Mouse (Mus musculus) midbrain, embryonic 12.5 days (tissue): Measurements from ENCODE around the gene Sgpl1. TPM values are rescaled to one million over a fixed set of nuclear protein-coding genes. Genes with fewer than 3 reads are reported as not detected.

ENCODE experiments used
- ATAC-seq: fragments of 200-750 bp; cut with Nextera tagmentation; 2 replicates; pipeline ENCODE4 v1.8.0; 2017; ENCODE audit warnings: low read depth, moderate TSS enrichment, moderate library complexity; ENCODE audit not compliant: low FRiP score
- H3K27ac ChIP-seq: fragments of 300-500 bp; sonication (generic); replicated peaks from 2 replicates; pipeline ENCODE4 v1.5.1; 2016; ENCODE audit warnings: mild to moderate bottlenecking
- H3K27me3 ChIP-seq: fragments of 300-500 bp; sonication (generic); 2 replicates; pipeline ENCODE4 v1.6.1; 2016; ENCODE audit warnings: mild to moderate bottlenecking
- H3K36me3 ChIP-seq: fragments of 300-500 bp; sonication (generic); 2 replicates; pipeline ENCODE4 v1.6.1; 2016
- H3K4me1 ChIP-seq: fragments of 300-500 bp; sonication (generic); 2 replicates; pipeline ENCODE4 v1.6.1; 2016
- H3K4me2 ChIP-seq: fragments of 300-500 bp; sonication (generic); replicated peaks from 2 replicates; pipeline ENCODE4 v1.6.1; 2016; ENCODE audit warnings: mild to moderate bottlenecking, moderate library complexity
- H3K4me3 ChIP-seq: fragments of 300-500 bp; sonication (generic); 2 replicates; pipeline ENCODE4 v1.5.1; 2016; ENCODE audit warnings: mild to moderate bottlenecking
- H3K9ac ChIP-seq: fragments of 300-500 bp; sonication (generic); replicated peaks from 2 replicates; pipeline ENCODE4 v1.6.1; 2016; ENCODE audit warnings: mild to moderate bottlenecking, moderate library complexity
- H3K9me3 ChIP-seq: fragments of 300-500 bp; sonication (generic); 2 replicates; pipeline ENCODE4 v1.6.1; 2016; ENCODE audit warnings: mild to moderate bottlenecking
- WGBS: fragments of 180-500 bp; shearing (Covaris S2); methylation state at CpG from one replicate; pipeline ENCODE4 v1.1.7; 2016; 5-methylcytosine and 5-hydroxymethylcytosine counted together
- polyA plus RNA-seq: library from polyadenylated mRNA; unstranded; fragments of >200 nt; fragmentation: Nextera tagmentation; extraction: Ambion mirVana; gene quantifications from 2 replicates; pipeline ENCODE4 v1.2.1, GENCODE M21; 2016

The Sgpl1 gene
- polyA plus RNA-seq, 1 experiment from 2014 or later = 78.1 TPM

GRCm38 (mm10) chr10:61075607-61076006 lies 71.9 kb downstream of the Sgpl1 start:
- Histone ChIP-seq H3K36me3 (no peaks in the 10 kb centered on the region), H3K27ac (no peak overlapping the region)
- WGBS = 92% methylated on average over 3 of the region's 3 CpGs

GRCm38 (mm10) chr10:61074643-61075042 lies 72.9 kb downstream of the Sgpl1 start:
- H3K4me2 ChIP-seq = no peak overlapping the region
- H3K4me1 ChIP-seq = peaks cover under 1% of the 10 kb centered on the region; the same call in 1 of the 2 replicates
- 10% methylated on average over 1 of the region's 1 CpGs for WGBS
- no peak for ATAC-seq
- no peaks in the 10 kb centered on the region for H3K9me3 ChIP-seq
- no peak overlapping the region for H3K27ac ChIP-seq
- H3K4me3 ChIP-seq = no peak overlapping the region
- H3K9ac ChIP-seq = no peak overlapping the region
- H3K27me3 ChIP-seq = peaks cover 24% of the 10 kb centered on the region
- H3K36me3 ChIP-seq = no peaks in the 10 kb centered on the region

More at GRCm38 (mm10) chr10:61075607-61076006, 71.9 kb downstream of the Sgpl1 start:
- H3K27me3 ChIP-seq = peaks cover 20% of the 10 kb centered on the region
- no peak overlapping the region for H3K4me2 ChIP-seq
- ATAC-seq = no peak
- H3K9ac ChIP-seq = no peak overlapping the region
- H3K9me3 ChIP-seq = no peaks in the 10 kb centered on the region
- H3K4me1 ChIP-seq = peaks cover 3% of the 10 kb centered on the region
- no peak overlapping the region for H3K4me3 ChIP-seq

- WGBS = 18% methylated on average over 16 of the region's 16 CpGs
- Histone ChIP-seq H3K4me3 (no peak overlapping the region), H3K27ac (no peak overlapping the region), H3K9me3 (no peaks in the 10 kb centered on the region), H3K36me3 (no peaks in the 10 kb centered on the region), H3K9ac (no peak overlapping the region), H3K4me2 (no peak overlapping the region), H3K27me3 (peaks cover 28% of the 10 kb centered on the region), H3K4me1 (peaks cover 11% of the 10 kb centered on the region)
- no peak for ATAC-seq
These were observed 75.2 kb downstream of the Sgpl1 start for GRCm38 (mm10) chr10:61072324-61072723.

- no peak for ATAC-seq
These were observed 78.3 kb downstream of the Sgpl1 start for GRCm38 (mm10) chr10:61069248-61069647.

GRCm38 (mm10) chr10:61068436-61069192 lies 78.9 kb downstream of the Sgpl1 start:
- Histone ChIP-seq H3K4me3 (no peak overlapping the region), H3K27ac (no peak overlapping the region), H3K27me3 (peaks cover 31% of the 10 kb centered on the region), H3K4me1 (peaks cover 25% of the 10 kb centered on the region), H3K4me2 (no peak overlapping the region), H3K9ac (no peak overlapping the region), H3K9me3 (no peaks in the 10 kb centered on the region), H3K36me3 (no peaks in the 10 kb centered on the region)
- ATAC-seq = 0 out of 2 replicates have a peak, but pooled peaks have one; percentile 50
- WGBS = 3% methylated on average over 8 of the region's 8 CpGs

More at GRCm38 (mm10) chr10:61069248-61069647, 78.3 kb downstream of the Sgpl1 start:
- H3K27ac ChIP-seq = no peak overlapping the region
- H3K9me3 ChIP-seq = no peaks in the 10 kb centered on the region
- H3K4me1 ChIP-seq = peaks cover 22% of the 10 kb centered on the region
- H3K36me3 ChIP-seq = no peaks in the 10 kb centered on the region
- peaks cover 30% of the 10 kb centered on the region for H3K27me3 ChIP-seq
- H3K9ac ChIP-seq = no peak overlapping the region
- 11% methylated on average over 13 of the region's 13 CpGs for WGBS
- H3K4me3 ChIP-seq = no peak overlapping the region
- no peak overlapping the region for H3K4me2 ChIP-seq

GRCm38 (mm10) chr10:61065287-61066005 lies 82.1 kb downstream of the Sgpl1 start:
- H3K27ac ChIP-seq = no peak overlapping the region
- 0 out of 2 replicates have a peak overlapping the region, but pooled peaks have one; percentile 11 for H3K4me2 ChIP-seq
- no peaks in the 10 kb centered on the region for H3K9me3 ChIP-seq
- H3K4me3 ChIP-seq = no peak overlapping the region
- no peak for ATAC-seq
- H3K4me1 ChIP-seq = peaks cover 25% of the 10 kb centered on the region
- WGBS = 56% methylated on average over 13 of the region's 13 CpGs
- no peaks in the 10 kb centered on the region for H3K36me3 ChIP-seq
- H3K27me3 ChIP-seq = peaks cover 28% of the 10 kb centered on the region
- no peak overlapping the region for H3K9ac ChIP-seq

- H3K4me3 ChIP-seq = no peak overlapping the region
- peak; percentile 59; the same call in 1 of the 2 replicates for ATAC-seq
- peaks cover 25% of the 10 kb centered on the region for H3K27me3 ChIP-seq
- no peaks in the 10 kb centered on the region for H3K9me3 ChIP-seq
- H3K36me3 ChIP-seq = no peaks in the 10 kb centered on the region
- no peak overlapping the region for H3K9ac ChIP-seq
- H3K4me1 ChIP-seq = peaks cover 24% of the 10 kb centered on the region
- no peak overlapping the region for H3K27ac ChIP-seq
- peak overlapping the region; percentile 11; the same call in 1 of the 2 replicates for H3K4me2 ChIP-seq
- 2% methylated on average over 8 of the region's 8 CpGs for WGBS
These were observed 82.9 kb downstream of the Sgpl1 start for GRCm38 (mm10) chr10:61064635-61065034.

GRCm38 (mm10) chr10:61063271-61063864 lies 84.1 kb downstream of the Sgpl1 start:
- ATAC-seq = no peak
- H3K9ac ChIP-seq = no peak overlapping the region
- H3K27me3 ChIP-seq = peaks cover 20% of the 10 kb centered on the region
- H3K4me1 ChIP-seq = peaks cover 14% of the 10 kb centered on the region
- H3K4me3 ChIP-seq = no peak overlapping the region
- H3K36me3 ChIP-seq = no peaks in the 10 kb centered on the region
- no peaks in the 10 kb centered on the region for H3K9me3 ChIP-seq
- no peak overlapping the region for H3K27ac ChIP-seq
- 61% methylated on average over 10 of the region's 10 CpGs for WGBS
- no peak overlapping the region for H3K4me2 ChIP-seq

- Histone ChIP-seq H3K36me3 (no peaks in the 10 kb centered on the region), H3K4me2 (no peak overlapping the region), H3K27me3 (peaks cover 32% of the 10 kb centered on the region), H3K4me3 (no peak overlapping the region), H3K4me1 (peaks cover 5% of the 10 kb centered on the region), H3K9ac (no peak overlapping the region), H3K9me3 (peaks cover 10% of the 10 kb centered on the region), H3K27ac (no peak overlapping the region)
- 24% methylated on average over 6 of the region's 6 CpGs for WGBS
- ATAC-seq = no peak
These were observed 87.9 kb downstream of the Sgpl1 start for GRCm38 (mm10) chr10:61059543-61060110.

- Histone ChIP-seq H3K9ac (no peak overlapping the region), H3K36me3 (no peaks in the 10 kb centered on the region), H3K4me3 (no peak overlapping the region), H3K4me1 (0 out of 2 replicates have a peak, but pooled peaks cover 3% of the 10 kb centered on the region), H3K27me3 (peaks cover 38% of the 10 kb centered on the region), H3K9me3 (peaks cover 10% of the 10 kb centered on the region), H3K4me2 (no peak overlapping the region), H3K27ac (no peak overlapping the region)
- WGBS = no CpG with 5 or more reads among the region's 1 CpGs
- ATAC-seq = no peak
These were observed 88.4 kb downstream of the Sgpl1 start for GRCm38 (mm10) chr10:61059101-61059500.

- H3K4me3 ChIP-seq = no peak overlapping the region
- H3K36me3 ChIP-seq = no peaks in the 10 kb centered on the region
- ATAC-seq = no peak
- H3K27me3 ChIP-seq = peaks cover 53% of the 10 kb centered on the region
- WGBS = 96% methylated on average over 7 of the region's 7 CpGs
- H3K9ac ChIP-seq = no peak overlapping the region
- H3K9me3 ChIP-seq = peaks cover 10% of the 10 kb centered on the region
- H3K4me2 ChIP-seq = no peak overlapping the region
- H3K27ac ChIP-seq = no peak overlapping the region
- H3K4me1 ChIP-seq = no peaks in the 10 kb centered on the region
These were observed 90.8 kb downstream of the Sgpl1 start for GRCm38 (mm10) chr10:61056661-61057060.
